Mouse (Mus musculus) MN1 (cell line): Measurements from ENCODE around the gene Foxe1.

Experiments
- DNase-seq: peaks from one replicate; pipeline ENCODE4 v3.0.0-alpha.2; 2016; ENCODE audit warnings: low spot score

Gene Foxe1

DNA sequence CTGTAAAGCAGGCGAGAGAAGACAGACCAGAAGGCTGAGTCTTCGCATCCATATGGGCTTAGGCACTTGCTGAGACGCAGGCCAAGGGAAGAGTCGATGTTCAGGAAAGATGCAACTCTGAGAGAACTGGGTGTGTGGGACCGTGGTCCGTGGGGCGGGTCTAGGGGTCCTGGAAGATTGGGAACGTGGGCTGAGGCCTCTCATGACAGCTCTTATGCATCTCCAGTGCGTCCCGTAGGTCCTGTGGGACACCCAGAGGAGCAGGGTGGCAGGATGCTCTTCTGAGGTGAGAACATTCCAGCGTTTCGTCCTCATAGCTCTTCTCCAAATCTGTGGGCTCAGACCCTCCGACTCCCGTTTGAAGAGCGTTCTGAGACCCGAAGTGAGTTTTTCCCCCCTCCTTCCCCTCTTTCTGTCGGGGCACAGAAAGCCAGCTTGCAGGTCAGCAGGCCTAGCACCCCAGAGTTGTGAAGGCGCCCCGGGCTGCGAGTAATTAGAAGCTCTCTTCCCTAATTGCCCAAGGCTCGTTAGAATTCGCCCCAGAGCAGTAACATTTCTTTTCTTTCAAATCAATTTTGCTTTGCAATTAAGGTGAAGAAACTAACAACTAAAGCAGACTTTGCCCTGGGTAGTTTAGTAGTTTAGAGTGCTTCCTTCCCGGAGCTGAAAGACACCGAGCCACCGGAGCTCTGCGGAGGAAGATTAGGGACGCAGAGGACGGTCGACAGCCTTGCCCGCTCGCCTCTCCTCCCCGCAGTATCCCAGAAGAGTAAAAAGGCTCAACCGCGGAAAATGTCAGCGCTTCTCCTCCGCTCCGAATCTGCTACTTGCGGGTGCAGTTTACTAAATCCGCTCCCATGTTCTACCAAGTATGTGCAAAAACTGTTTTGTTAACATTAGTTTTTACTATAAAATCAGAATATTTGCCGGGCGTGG, 4.4 kb downstream of the Foxe1 start:
- no peak for DNase-seq

- no peak for DNase-seq
Observed at GRCm38 (mm10) chr4:46348897-46349296, 5.5 kb downstream of the Foxe1 start.

DNA sequence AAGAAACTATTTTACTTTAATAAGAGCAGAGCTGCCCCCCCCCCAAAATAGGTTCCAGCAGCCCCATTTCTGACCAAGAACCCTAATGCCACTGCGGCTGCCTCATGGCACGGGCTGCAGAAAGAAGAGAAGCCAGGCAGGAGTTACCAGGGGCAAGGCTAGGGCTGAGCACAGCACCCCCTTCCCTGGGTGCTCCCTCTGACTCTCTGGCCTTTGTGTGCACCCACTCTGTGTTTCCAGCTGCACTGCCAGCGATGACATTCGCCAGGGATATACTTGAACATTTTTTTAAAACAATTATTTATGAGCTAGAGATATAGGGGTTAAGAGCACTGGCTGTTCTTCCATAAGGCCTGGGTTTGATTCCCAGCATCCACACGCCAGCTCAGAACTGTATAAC, 6.1 kb downstream of the Foxe1 start:
- DNase-seq, result no peak

GRCm38 (mm10) chr4:46353045-46353444, 9.6 kb downstream of the Foxe1 start:
- no peak for DNase-seq

- peak; percentile 55 for DNase-seq
Observed at GRCm38 (mm10) chr4:46356351-46357133, 13.1 kb downstream of the Foxe1 start.

DNA sequence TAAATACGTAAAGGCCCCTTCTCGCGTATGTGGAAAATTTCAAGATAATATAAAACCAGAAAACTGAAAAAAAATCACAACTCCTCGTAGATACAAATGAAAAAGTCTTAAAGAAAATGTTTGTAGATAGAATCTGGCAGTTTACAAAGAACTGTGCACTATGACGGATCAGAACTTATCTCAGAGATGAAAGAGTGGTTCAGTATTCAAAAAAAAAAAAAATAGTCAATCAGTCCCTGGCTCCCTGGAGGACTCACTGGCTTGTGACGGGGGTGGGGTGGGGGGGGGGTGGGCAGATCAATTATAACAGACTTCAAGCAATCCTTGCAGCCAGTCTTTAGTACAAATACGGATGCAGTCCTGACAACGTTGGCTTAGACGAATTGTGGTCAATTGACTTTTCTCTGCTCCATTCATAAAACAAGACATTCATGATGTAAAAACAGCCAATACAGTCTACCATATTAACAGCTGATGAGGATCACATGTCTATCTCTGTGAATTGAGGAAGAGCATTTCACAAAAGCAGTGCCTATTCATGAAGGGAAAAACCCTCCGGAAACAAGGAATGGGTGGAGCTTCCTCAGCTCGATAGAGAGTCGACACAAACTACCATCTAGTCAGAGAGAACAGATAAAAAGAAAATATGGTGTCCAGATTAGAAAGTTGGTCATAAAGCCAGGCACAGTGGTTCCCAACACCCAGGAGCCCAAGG, 16.3 kb downstream of the Foxe1 start:
- DNase-seq, result no peak

GRCm38 (mm10) chr4:46361258-46361657, 17.8 kb downstream of the Foxe1 start:
- peak; percentile 12 for DNase-seq

DNA sequence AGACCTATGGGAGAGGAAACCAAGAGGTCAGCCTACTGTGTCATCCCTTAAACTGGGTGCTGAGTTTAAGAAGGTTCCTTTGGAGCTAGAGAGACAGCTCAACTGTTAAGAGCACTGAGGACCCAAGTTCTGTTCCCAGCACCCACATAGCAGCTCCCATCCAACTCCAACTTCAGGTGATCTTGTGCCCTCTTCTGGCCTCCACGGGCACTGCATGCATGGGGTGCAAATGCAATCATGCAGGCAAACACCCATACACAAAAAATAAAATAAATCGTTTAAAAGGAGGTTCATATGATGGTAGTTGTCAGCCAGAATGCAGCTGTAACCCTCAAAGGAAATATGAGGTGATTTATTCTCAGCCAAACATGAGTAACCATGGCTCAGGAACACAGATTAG, 21.0 kb downstream of the Foxe1 start:
- DNase-seq, result no peak

GRCm38 (mm10) chr4:46367487-46367959, 24.1 kb downstream of the Foxe1 start:
- peak; percentile 15 for DNase-seq

DNA sequence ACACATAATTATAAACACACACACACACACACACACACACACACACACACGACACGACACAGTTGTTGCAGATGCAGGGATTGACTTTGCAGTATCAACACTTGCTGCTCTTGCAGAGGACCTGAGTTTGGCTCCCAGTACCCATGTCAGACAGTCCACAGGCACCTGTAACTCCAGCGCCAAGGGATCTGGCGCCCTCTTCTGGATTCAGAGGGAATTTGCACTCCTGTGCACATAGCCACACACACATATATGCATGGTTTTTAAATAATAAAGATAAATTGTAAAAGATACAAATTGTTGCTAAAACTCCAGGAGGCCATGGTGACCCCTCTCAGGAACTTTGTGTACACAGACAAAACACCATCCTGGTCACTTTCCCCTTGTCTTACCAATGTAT, 25.7 kb downstream of the Foxe1 start:
- no peak for DNase-seq

DNA sequence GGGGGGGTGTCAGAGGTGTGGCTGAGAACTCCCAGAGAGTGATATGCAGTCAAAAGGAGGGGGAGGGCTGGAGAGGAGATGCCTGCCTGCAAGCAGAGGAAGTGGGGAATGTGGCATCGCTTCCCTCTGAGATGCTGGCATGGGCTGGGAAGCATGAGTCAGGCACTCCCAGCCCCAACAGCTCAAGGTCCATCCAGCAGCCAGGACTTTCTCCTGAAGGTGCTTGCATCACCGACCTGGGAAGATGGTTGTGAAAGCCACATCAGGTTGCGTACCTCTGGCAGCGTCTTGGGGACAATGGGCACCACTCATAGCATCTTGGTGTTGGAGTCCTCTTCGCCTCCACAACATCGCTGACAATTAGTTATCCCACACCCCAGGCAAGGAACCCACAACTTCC, 27.0 kb downstream of the Foxe1 start:
- peak; percentile 14 for DNase-seq

GRCm38 (mm10) chr4:46371030-46371429, 27.6 kb downstream of the Foxe1 start:
- DNase-seq, result peak; percentile 77

GRCm38 (mm10) chr4:46374455-46374854, 31.0 kb downstream of the Foxe1 start:
- no peak for DNase-seq

DNA sequence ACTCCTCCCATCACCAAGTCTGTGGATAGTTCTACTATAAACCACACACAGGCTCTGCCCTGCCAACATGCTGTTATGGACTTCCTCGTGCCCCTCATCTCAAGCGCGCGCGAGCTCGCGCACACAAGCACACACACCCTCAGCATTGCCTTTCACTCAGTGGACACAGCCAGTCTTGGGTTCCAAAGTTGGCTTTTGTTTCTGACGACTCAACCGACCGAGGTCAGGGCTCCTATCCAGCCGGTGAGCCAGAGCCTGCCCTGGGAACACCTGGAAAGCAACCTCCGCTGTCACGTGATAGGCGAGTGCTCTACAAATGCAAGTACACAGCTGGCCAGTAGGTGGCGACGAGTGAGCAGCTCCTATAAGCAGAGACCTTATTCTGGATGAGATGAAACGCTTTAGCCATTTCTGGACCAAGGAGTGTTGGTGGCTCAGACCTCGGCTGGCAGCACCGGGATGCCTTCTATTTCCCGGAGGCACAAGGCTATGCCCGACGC, 31.5 kb downstream of the Foxe1 start:
- peak; percentile 51 for DNase-seq

DNA sequence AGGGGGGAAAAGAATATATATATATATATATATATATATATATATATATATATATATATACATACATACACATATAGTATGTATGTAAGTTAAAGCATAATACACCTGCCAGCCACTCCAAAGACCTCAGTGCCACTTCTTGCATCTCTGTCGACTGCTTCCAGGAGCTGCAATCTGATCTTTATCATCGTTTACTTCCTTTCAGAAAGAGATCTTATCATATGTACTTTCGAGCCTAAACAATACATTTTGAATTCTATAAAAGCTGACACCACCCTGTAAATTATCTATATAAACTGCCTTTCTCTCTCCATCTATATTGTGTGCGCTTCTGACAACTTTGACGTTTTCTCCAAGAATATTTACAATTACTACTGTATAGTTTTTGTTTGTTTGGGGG, 45.1 kb downstream of the Foxe1 start:
- peak; percentile 25 for DNase-seq

DNA sequence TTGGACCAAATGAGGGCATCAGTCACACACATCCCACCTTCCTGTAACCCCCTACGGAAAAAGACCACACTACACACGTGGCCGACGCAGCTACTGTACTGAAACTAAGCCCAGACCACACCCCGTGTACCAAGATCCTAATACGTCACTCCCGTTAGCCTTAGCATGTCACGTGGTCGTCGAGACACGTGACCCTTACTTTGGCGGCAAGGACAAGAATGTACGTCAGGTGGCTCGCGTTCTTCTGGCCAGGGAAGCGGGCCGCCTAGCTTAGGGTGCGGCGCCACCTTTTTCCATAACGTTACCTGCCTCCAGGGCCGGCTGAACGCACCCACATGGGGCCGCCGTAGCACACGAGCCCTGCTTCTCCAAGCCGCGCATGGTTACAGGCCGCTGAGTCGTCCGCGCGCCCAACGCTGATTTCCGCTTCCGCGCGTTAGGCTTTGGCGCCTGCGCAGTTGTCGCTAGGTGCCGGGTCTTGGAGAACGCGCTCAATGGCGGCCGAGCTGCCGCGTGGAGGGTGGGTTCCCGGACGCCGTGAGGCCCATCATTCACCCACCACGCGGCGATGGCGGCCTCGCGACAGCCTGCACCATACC, 45.7 kb downstream of the Foxe1 start, which contains the start of gene Trmo:
Trmo (minus strand) TSS at position 425 of the 599 bp plus-strand sequence.
- DNase-seq, result peak; percentile 96

GRCm38 (mm10) chr4:46389612-46390341, 46.4 kb downstream of the Foxe1 start:
- peak; percentile 69 for DNase-seq

- peak; percentile 79 for DNase-seq
Observed at GRCm38 (mm10) chr4:46390390-46390970, 47.1 kb downstream of the Foxe1 start.

DNA sequence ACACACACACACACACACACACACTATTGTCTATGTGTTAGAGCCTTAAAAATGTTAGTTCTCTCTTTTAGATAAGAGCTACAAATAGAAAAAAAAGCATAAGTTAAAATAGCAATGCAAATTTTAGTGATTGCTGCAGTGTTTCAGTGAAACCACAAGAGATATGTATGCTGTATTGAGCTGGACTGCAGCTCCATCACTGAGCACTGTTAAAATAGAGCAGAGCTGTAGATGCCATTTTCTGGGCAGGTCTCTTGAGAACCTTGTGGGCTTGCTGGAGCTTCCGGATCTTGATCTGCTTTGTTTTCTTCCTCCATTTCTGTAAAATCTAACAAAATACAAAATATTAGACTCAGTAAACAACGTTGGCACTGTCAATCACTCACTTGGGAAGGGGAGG, 51.0 kb downstream of the Foxe1 start:
- no peak for DNase-seq

DNA sequence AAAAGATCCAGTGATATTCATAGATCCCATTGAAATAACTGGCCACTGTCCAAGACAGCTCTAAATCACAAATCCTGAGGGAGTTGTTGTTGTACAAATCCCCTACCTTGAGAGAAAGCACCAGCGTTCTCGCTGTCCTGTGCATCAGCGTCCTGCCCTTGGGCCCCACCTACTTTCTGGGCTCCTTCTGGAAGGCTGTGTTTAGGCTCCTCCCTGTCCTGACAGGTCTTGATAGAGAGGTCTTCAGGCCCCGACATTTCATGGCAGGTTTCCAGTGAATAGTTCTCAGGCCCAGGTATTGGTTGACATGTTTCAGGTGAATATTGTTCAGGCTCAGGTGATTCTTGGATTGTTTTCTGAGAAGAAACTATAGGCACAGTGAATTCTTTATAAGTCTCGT, 52.3 kb downstream of the Foxe1 start:
- DNase-seq, result peak; percentile 8
